Mouse (Mus musculus) testis, adult 2 months (tissue): ENCODE data around the gene Dap3.

Experiments
- CTCF ChIP-seq: fragments of 200-500 bp; IDR thresholded peaks from 2 replicates; pipeline ENCODE4 v1.5.1; 2012; ENCODE audit warnings: low read depth, mild to moderate bottlenecking, inconsistent platforms, low read length, moderate library complexity; ENCODE audit not compliant: control insufficient read depth, insufficient read depth, insufficient replicate concordance
- POLR2A ChIP-seq: fragments of 200-500 bp; IDR thresholded peaks from 2 replicates; pipeline ENCODE4 v1.6.1; 2012; ENCODE audit warnings: low read depth, mild to moderate bottlenecking, inconsistent platforms, low read length, moderate library complexity; ENCODE audit not compliant: control insufficient read depth

DNA sequence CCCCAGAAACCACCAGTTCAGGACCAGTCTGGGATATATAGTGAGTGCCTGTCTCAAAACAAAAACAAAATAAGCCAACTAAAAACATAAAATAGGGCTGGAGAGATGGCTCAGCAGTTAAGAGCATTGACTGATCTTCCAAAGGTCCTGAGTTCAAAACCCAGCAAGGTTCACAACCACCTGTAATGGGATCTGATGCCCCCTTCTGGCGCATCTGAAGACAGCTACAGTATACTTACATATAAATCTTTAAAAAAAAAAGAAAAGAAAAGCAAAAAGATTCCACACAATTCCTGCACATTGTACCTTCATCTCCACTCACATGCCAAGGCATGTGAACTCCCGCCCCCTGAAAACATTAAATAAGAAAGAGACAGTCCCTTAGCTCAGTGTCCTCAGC, 25.3 kb downstream of the Dap3 start:
- TF ChIP-seq CTCF (no peak), POLR2A (no peak)
